Mouse (Mus musculus): ENCODE measurements at regions not wholly inside any gene's neighbourhood (a gene's known extent, or its start where the extent isn't known, plus 50 kb on each side); places are given as distances from the start of the nearest gene placed in this dataset.
A peak's percentile ranks its signal among the peaks of the same experiment; 100 is the strongest.

DNA sequence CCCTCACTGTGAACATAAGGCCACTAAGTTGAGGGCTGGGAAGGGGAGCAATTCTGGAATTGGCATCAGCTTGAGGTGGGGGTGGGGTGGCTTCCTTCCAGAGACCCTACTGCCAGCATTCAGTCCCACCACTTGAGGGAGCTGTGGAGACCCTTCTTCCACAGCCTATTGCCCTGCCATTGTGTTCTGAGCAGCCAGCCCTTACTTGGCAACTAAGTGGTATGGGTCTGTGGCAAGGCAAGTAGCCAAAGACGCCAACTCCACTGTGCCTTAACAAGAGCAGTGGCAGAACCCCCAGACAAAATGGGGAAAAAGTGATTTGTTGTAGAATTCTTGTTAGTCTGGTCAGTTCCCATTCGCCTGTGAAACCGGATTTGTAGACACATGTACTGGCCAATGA, 365.4 kb upstream of the Gm26657 start:
- peak; percentile 41 for TF ChIP-seq CTCF (IDR thresholded peaks at IDR 0.05; ENCODE audit: low read depth)
- TF ChIP-seq EP300 (optimal IDR thresholded peaks at IDR 0.05) = no peak
- ATAC-seq (ENCODE audit: low FRiP score, low TSS enrichment) (no peak), DNase-seq (ENCODE audit: low spot score) (no peak)
- WGBS = 77% methylated on average over 3 of the region's 3 CpGs
- Histone ChIP-seq H3K9me3 (ENCODE audit: control insufficient read depth, low read length) (no peaks in the 10 kb centered on the region), H3K4me1 (replicated peaks; ENCODE audit: control insufficient read depth, insufficient read depth) (no peaks in the 10 kb centered on the region), H3K4me3 (ENCODE audit: low read depth, low read length) (no peak overlapping the region), H3K36me3 (ENCODE audit: control insufficient read depth, insufficient read depth, low read length) (no peaks in the 10 kb centered on the region), H3K9ac (ENCODE audit: low read length) (no peak overlapping the region), H3K4me2 (replicated peaks; ENCODE audit: low read depth) (no peak overlapping the region), H3K27me3 (ENCODE audit: control insufficient read depth, insufficient read depth, low read length) (no peaks in the 10 kb centered on the region), H3K27ac (replicated peaks) (0 out of 2 replicates have a peak overlapping the region, but pooled peaks have one; percentile 24)

DNA sequence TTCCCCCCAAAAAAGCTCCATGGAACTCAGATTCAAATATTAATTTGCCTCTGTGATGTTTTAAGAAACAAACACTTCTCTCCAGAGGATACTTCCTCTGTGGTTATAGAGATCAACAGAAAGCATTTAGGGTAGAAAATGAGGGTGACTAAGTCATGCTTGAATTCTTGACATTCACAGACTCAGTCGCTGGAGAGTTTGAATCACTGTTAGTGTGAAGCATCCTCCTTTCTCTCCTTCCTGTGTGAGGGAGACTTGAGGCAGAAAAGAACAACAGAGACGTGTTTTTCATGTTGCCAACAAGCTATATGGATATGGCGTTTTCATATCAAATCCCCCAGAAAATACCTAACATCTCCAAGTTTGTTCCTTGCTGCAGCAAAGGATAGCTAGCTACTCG, 366.1 kb upstream of the Gm26657 start:
- Histone ChIP-seq H3K27ac (replicated peaks) (no peak overlapping the region), H3K4me1 (replicated peaks; ENCODE audit: control insufficient read depth, insufficient read depth) (no peaks in the 10 kb centered on the region), H3K9me3 (ENCODE audit: control insufficient read depth, low read length) (no peaks in the 10 kb centered on the region), H3K9ac (ENCODE audit: low read length) (no peak overlapping the region), H3K27me3 (ENCODE audit: control insufficient read depth, insufficient read depth, low read length) (no peaks in the 10 kb centered on the region), H3K4me3 (ENCODE audit: low read depth, low read length) (no peak overlapping the region), H3K4me2 (replicated peaks; ENCODE audit: low read depth) (no peak overlapping the region), H3K36me3 (ENCODE audit: control insufficient read depth, insufficient read depth, low read length) (no peaks in the 10 kb centered on the region)
- 67% methylated on average over 4 of the region's 4 CpGs for WGBS
- ATAC-seq (ENCODE audit: low FRiP score, low TSS enrichment) (no peak), DNase-seq (ENCODE audit: low spot score) (no peak)
- no peak for TF ChIP-seq EP300 (optimal IDR thresholded peaks at IDR 0.05)
- no peak for TF ChIP-seq CTCF (IDR thresholded peaks at IDR 0.05; ENCODE audit: low read depth)

DNA sequence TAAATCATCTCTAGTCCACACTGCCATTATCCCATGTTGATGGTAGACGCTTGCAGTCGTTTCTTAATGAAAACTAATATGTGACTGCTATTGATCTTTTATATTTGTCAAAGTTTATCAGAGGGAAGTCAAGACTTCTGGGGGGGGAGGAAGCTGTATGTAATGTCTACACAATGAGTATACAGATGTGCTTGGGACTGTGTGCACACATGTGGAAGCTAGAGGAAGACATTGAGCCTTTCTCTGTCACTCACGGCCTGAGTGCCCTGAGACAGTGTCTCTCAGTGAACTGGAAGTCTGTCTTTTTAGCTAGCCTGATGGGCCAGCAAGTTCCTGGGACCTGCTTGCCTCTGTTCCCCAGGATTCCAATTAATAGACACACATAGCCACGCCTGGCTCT, 366.7 kb upstream of the Gm26657 start:
- no peak for DNase-seq (ENCODE audit: low spot score)

DNA sequence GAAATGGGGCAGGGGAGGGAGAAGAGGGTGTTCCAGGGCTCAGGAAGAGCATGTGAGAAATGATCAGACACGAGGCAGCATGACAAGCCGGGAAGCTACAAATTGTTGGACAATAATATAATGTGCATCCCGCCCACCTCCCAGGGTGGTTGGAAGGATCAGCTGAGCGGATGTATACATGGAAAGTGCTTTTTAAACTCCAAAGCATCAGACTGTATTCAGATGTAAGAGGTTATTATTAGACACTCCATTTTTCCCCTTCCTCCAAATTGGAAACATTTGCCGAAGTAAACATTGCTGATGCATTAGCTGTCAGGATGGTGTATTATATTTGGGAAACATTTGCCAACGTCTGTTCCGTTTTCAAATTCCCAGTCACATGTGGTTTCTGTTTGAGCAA, 367.2 kb upstream of the Gm26657 start:
- no peaks in the 10 kb centered on the region for H3K36me3 ChIP-seq (ENCODE audit: control insufficient read depth, insufficient read depth, low read length)
- no peak overlapping the region; the same call in 1 of the 2 replicates for H3K27ac ChIP-seq (replicated peaks)
- no peak for DNase-seq (ENCODE audit: low spot score)
- no peak overlapping the region for H3K4me2 ChIP-seq (replicated peaks; ENCODE audit: low read depth)
- no peaks in the 10 kb centered on the region for H3K9me3 ChIP-seq (ENCODE audit: control insufficient read depth, low read length)
- no peaks in the 10 kb centered on the region for H3K27me3 ChIP-seq (ENCODE audit: control insufficient read depth, insufficient read depth, low read length)
- WGBS = 30% methylated on average over 7 of the region's 7 CpGs
- ATAC-seq (ENCODE audit: low FRiP score, low TSS enrichment) = no peak
- no peak overlapping the region for H3K9ac ChIP-seq (ENCODE audit: low read length)
- H3K4me1 ChIP-seq (replicated peaks; ENCODE audit: control insufficient read depth, insufficient read depth) = no peaks in the 10 kb centered on the region
- TF ChIP-seq CTCF (IDR thresholded peaks at IDR 0.05; ENCODE audit: low read depth) (no peak), EP300 (optimal IDR thresholded peaks at IDR 0.05) (no peak)
- H3K4me3 ChIP-seq (ENCODE audit: low read depth, low read length) = no peak overlapping the region

More for the DNA sequence above, 366.7 kb upstream of the Gm26657 start:
- H3K9me3 ChIP-seq (ENCODE audit: control insufficient read depth, low read length) = no peaks in the 10 kb centered on the region
- H3K4me1 ChIP-seq (replicated peaks; ENCODE audit: control insufficient read depth, insufficient read depth) = no peaks in the 10 kb centered on the region
- H3K36me3 ChIP-seq (ENCODE audit: control insufficient read depth, insufficient read depth, low read length) = no peaks in the 10 kb centered on the region
- no peak for ATAC-seq (ENCODE audit: low FRiP score, low TSS enrichment)
- TF ChIP-seq EP300 (optimal IDR thresholded peaks at IDR 0.05) (no peak), CTCF (IDR thresholded peaks at IDR 0.05; ENCODE audit: low read depth) (no peak)
- no peak overlapping the region for H3K4me2 ChIP-seq (replicated peaks; ENCODE audit: low read depth)
- H3K27ac ChIP-seq (replicated peaks) = peak overlapping the region; percentile 41; the same call in 1 of the 2 replicates
- H3K4me3 ChIP-seq (ENCODE audit: low read depth, low read length) = no peak overlapping the region
- 57% methylated on average over 4 of the region's 4 CpGs for WGBS
- H3K27me3 ChIP-seq (ENCODE audit: control insufficient read depth, insufficient read depth, low read length) = no peaks in the 10 kb centered on the region
- no peak overlapping the region for H3K9ac ChIP-seq (ENCODE audit: low read length)

DNA sequence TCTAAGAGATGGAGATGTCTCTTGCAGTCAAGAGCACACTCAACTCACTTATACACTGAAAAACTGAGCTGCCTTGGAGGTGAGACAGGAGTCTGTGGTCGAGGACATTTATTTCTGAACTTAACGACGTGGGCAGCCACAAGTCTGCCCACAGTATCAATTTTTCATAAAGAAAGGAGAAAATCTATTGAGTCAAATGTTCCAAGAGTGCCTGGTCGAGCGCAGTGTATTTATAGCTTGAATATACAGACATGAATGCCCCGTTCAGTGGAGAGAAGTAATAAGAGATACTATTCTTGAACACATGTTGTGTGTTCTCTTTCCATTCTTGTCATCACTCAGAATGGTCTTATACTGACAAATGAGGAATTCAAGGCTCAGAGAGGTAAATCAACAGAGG, 375.3 kb upstream of the Gm26657 start:
- no peaks in the 10 kb centered on the region for H3K27me3 ChIP-seq (ENCODE audit: control insufficient read depth, insufficient read depth, low read length)
- DNase-seq (ENCODE audit: low spot score) = no peak
- TF ChIP-seq CTCF (IDR thresholded peaks at IDR 0.05; ENCODE audit: low read depth) (no peak), EP300 (optimal IDR thresholded peaks at IDR 0.05) (no peak)
- no peaks in the 10 kb centered on the region for H3K9me3 ChIP-seq (ENCODE audit: control insufficient read depth, low read length)
- no peak overlapping the region for H3K27ac ChIP-seq (replicated peaks)
- no peak overlapping the region for H3K9ac ChIP-seq (ENCODE audit: low read length)
- H3K4me3 ChIP-seq (ENCODE audit: low read depth, low read length) = no peak overlapping the region
- H3K4me2 ChIP-seq (replicated peaks; ENCODE audit: low read depth) = no peak overlapping the region
- ATAC-seq (ENCODE audit: low FRiP score, low TSS enrichment) = no peak
- no peaks in the 10 kb centered on the region for H3K4me1 ChIP-seq (replicated peaks; ENCODE audit: control insufficient read depth, insufficient read depth)
- no peaks in the 10 kb centered on the region for H3K36me3 ChIP-seq (ENCODE audit: control insufficient read depth, insufficient read depth, low read length)
- 71% methylated on average over 6 of the region's 6 CpGs for WGBS

DNA sequence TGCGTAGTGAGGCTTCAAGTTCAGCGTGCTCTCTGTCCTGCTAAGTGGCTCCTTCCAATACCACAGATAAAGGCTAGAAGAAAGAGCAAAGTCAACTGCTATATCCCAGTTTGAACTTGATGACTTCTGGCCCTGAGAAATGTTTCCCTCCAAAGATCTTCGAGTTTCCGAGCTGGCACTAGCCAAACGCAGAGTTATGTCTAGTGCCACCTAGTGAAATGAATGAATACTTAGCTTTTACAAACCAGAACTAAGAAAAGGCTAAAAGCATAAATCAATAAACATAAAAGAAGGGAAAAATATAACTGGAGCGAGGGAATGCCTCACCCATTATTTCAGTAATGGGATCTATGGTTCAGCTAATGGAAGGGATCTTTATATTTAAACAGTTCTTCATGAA, 377.7 kb upstream of the Gm26657 start:
- no peak for ATAC-seq (ENCODE audit: low FRiP score, low TSS enrichment)
- Histone ChIP-seq H3K9me3 (ENCODE audit: control insufficient read depth, low read length) (no peaks in the 10 kb centered on the region), H3K27me3 (ENCODE audit: control insufficient read depth, insufficient read depth, low read length) (no peaks in the 10 kb centered on the region), H3K36me3 (ENCODE audit: control insufficient read depth, insufficient read depth, low read length) (no peaks in the 10 kb centered on the region), H3K27ac (replicated peaks) (no peak overlapping the region), H3K4me3 (ENCODE audit: low read depth, low read length) (no peak overlapping the region), H3K4me2 (replicated peaks; ENCODE audit: low read depth) (no peak overlapping the region), H3K4me1 (replicated peaks; ENCODE audit: control insufficient read depth, insufficient read depth) (no peaks in the 10 kb centered on the region), H3K9ac (ENCODE audit: low read length) (no peak overlapping the region)
- no peak for TF ChIP-seq EP300 (optimal IDR thresholded peaks at IDR 0.05)
- TF ChIP-seq CTCF (IDR thresholded peaks at IDR 0.05; ENCODE audit: low read depth) = peak; percentile 79
- DNase-seq (ENCODE audit: low spot score) = no peak
- 40% methylated on average over 6 of the region's 6 CpGs for WGBS

All from stomach, postnatal 0 days (tissue).